Mouse (Mus musculus): ENCODE data around the gene Gulp1.

DNA sequence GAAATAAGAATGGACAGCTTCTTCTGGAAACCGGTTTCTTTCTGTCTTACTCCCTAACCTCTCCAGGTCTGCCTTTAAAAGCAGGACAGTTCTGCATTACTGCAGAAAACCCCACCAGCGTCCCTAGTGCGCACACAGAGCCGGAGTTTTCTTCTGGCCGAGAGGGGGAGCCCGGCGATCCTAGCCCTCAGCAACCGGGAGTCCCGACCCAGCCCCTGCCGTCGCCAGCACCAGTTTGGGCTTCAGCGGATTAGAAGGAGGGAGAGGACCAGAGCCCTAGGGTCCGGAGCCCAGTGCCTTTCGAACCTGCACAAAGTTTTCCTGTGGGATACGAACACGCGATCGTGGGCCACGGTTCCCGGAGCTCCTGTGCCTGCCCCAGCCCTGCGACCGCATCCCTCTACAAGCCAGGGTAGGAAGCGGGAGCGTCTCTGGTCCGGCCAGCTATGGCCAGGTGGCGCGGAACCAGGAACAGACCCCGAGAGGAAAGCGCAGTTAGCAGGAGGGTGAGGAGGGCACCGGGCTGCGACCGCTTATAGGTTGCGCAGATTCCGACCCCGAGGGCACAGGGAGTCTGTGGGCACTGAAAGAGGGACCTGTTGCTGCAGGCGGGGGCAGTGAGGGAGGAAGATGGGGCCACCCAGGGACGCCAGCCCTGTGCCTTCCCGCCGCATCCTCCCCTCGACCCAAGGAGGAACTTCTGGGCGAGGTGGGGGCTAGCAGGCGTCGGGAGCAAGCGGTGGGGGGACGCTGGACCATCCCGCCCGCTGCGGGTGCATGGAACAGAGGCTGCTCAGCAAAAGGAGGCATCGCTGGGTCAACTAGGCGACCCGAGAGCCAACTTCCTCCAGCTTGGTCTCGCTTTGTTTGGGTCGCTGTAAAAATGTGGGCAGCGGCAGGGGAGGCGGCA is at the start of gene Gulp1:
- peak; percentile 45 for TF ChIP-seq CTCF (IDR thresholded peaks at IDR 0.05; ENCODE audit: control insufficient read depth, insufficient read depth, insufficient read length)
- no peak for TF ChIP-seq USF1 (IDR thresholded peaks at IDR 0.05; ENCODE audit: low read depth)
- TF ChIP-seq MAX (IDR thresholded peaks at IDR 0.05) = no peak
- no peak for TF ChIP-seq CEBPB (IDR thresholded peaks at IDR 0.05; ENCODE audit: low read depth)
- no peak for TF ChIP-seq MYOG (IDR thresholded peaks at IDR 0.05; ENCODE audit: control insufficient read depth, extremely low read depth, insufficient read length)
- TF ChIP-seq MYOD1 (IDR thresholded peaks at IDR 0.05; ENCODE audit: control insufficient read depth, insufficient read length, low read depth) = no peak

Data from C2C12 (cell line).